Mouse (Mus musculus) olfactory bulb, adult 2 months (tissue): Measurements from ENCODE around the gene Pbld2.

Experiments used
- CTCF ChIP-seq: fragments of 200-500 bp; IDR thresholded peaks from 2 replicates; pipeline ENCODE4 v1.5.1; 2012; ENCODE audit warnings: low read depth, mild to moderate bottlenecking, low read length, moderate library complexity; ENCODE audit not compliant: insufficient read depth
- POLR2A ChIP-seq: fragments of 200-500 bp; IDR thresholded peaks from 2 replicates; pipeline ENCODE4 v1.6.1; 2012; ENCODE audit warnings: mild to moderate bottlenecking, low read depth, low read length, moderate library complexity; ENCODE audit not compliant: insufficient read depth

DNA sequence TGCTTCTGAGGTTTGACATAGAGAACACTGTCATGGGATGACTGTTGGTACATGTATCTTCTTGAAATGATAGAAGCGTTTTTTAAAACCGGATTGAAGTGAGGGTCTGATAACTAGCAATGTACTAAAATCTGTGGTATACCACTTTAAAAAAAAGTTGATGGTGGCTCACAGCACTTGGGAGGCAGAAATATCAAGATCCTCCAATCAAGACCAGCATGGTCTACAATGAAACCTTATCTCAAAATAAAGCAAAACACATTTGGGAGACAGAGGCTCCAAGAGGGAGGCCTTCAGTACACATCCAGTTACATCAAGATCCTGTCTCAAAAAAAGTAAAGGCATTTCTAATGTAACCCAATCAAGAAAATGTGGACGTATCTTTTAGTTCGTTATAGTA is 2.4 kb upstream of the Pbld2 start:
- no peak for TF ChIP-seq CTCF
- no peak for TF ChIP-seq POLR2A
